Mouse (Mus musculus): ENCODE data around the gene Ninl. TPM values are rescaled to one million over a fixed set of nuclear protein-coding genes. Genes with fewer than 3 reads are reported as not detected.

Ninl gene
- polyA plus RNA-seq, 1 experiment from 2014 or later = 16.2 TPM

DNA sequence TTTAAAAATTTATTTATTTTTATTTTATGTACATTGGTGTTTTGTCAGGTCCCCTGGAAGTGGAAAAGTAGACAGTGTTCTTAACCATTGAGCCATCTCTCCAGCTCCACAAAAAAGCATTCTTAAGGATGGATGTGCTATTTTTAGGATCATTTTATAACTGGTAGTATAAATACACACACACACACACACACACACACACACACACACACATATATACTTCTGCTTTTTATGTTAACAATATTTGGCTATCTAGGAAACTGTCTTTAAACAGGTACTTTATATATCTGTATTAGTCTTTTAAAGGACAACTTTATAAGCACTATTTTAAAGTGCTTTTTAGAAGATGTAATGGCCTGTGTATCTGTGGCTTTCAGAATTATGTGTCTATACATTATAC is 57.1 kb downstream of the Ninl start:
- Histone ChIP-seq H3K27ac (ENCODE audit: low read depth, low read length) (no peak overlapping the region), H3K9me3 (ENCODE audit: control insufficient read depth, low read length) (no peaks in the 10 kb centered on the region), H3K4me2 (replicated peaks; ENCODE audit: low read depth, low read length) (no peak overlapping the region), H3K9ac (ENCODE audit: low read depth, low read length) (no peak overlapping the region), H3K27me3 (ENCODE audit: control insufficient read depth, insufficient read depth, low read length) (no peaks in the 10 kb centered on the region), H3K4me1 (ENCODE audit: control insufficient read depth, insufficient read depth, low read length) (no peaks in the 10 kb centered on the region), H3K36me3 (ENCODE audit: control insufficient read depth, insufficient read depth, low read length) (no peaks in the 10 kb centered on the region), H3K4me3 (ENCODE audit: low read length) (no peak overlapping the region)
- no peak for ATAC-seq (ENCODE audit: low FRiP score, low TSS enrichment)

DNA sequence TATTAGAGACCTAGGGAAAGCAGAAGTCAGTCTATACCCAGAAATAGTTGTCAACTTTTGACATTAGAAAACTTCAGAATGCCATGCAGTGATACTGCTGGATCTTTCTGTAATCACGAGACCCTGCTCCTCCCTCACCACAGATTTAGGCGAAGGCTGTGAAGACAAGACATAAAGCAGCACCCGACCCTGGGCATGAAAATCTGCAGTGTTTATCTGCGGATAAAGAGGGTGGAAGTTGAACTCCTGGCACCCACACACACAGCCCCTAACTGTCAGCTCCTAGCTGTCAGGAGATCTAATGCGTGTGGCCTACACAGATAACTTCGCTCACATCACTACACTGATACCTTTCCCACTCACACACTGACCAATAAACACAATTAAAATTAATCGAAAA is 57.7 kb downstream of the Ninl start:
- no peaks in the 10 kb centered on the region for H3K4me1 ChIP-seq (ENCODE audit: control insufficient read depth, insufficient read depth, low read length)
- no peak for ATAC-seq (ENCODE audit: low FRiP score, low TSS enrichment)
- H3K4me3 ChIP-seq (ENCODE audit: low read length) = no peak overlapping the region
- WGBS = 86% methylated on average over 7 of the region's 7 CpGs
- H3K27ac ChIP-seq (ENCODE audit: low read depth, low read length) = no peak overlapping the region
- no peaks in the 10 kb centered on the region for H3K27me3 ChIP-seq (ENCODE audit: control insufficient read depth, insufficient read depth, low read length)
- H3K4me2 ChIP-seq (replicated peaks; ENCODE audit: low read depth, low read length) = no peak overlapping the region
- no peaks in the 10 kb centered on the region for H3K9me3 ChIP-seq (ENCODE audit: control insufficient read depth, low read length)
- H3K36me3 ChIP-seq (ENCODE audit: control insufficient read depth, insufficient read depth, low read length) = no peaks in the 10 kb centered on the region
- no peak overlapping the region for H3K9ac ChIP-seq (ENCODE audit: low read depth, low read length)

GRCm38 (mm10) chr2:150979861-150980620 is 59.1 kb downstream of the Ninl start:
- Histone ChIP-seq H3K27me3 (ENCODE audit: control insufficient read depth, insufficient read depth, low read length) (no peaks in the 10 kb centered on the region), H3K4me1 (ENCODE audit: control insufficient read depth, insufficient read depth, low read length) (no peaks in the 10 kb centered on the region), H3K9me3 (ENCODE audit: control insufficient read depth, low read length) (no peaks in the 10 kb centered on the region), H3K9ac (ENCODE audit: low read depth, low read length) (no peak overlapping the region), H3K4me2 (replicated peaks; ENCODE audit: low read depth, low read length) (no peak overlapping the region), H3K36me3 (ENCODE audit: control insufficient read depth, insufficient read depth, low read length) (peaks cover 6% of the 10 kb centered on the region; the same call in 1 of the 2 replicates), H3K27ac (ENCODE audit: low read depth, low read length) (no peak overlapping the region), H3K4me3 (ENCODE audit: low read length) (no peak overlapping the region)
- ATAC-seq (ENCODE audit: low FRiP score, low TSS enrichment) = no peak
- WGBS = 88% methylated on average over 14 of the region's 14 CpGs

- Histone ChIP-seq H3K36me3 (ENCODE audit: control insufficient read depth, insufficient read depth, low read length) (peaks cover 6% of the 10 kb centered on the region; the same call in 1 of the 2 replicates), H3K4me1 (ENCODE audit: control insufficient read depth, insufficient read depth, low read length) (no peaks in the 10 kb centered on the region), H3K27ac (ENCODE audit: low read depth, low read length) (no peak overlapping the region), H3K9ac (ENCODE audit: low read depth, low read length) (no peak overlapping the region), H3K27me3 (ENCODE audit: control insufficient read depth, insufficient read depth, low read length) (no peaks in the 10 kb centered on the region), H3K4me2 (replicated peaks; ENCODE audit: low read depth, low read length) (no peak overlapping the region), H3K4me3 (ENCODE audit: low read length) (no peak overlapping the region), H3K9me3 (ENCODE audit: control insufficient read depth, low read length) (no peaks in the 10 kb centered on the region)
- 84% methylated on average over 3 of the region's 3 CpGs for WGBS
- no peak for ATAC-seq (ENCODE audit: low FRiP score, low TSS enrichment)
Measured at GRCm38 (mm10) chr2:150978791-150979190, 60.4 kb downstream of the Ninl start.

DNA sequence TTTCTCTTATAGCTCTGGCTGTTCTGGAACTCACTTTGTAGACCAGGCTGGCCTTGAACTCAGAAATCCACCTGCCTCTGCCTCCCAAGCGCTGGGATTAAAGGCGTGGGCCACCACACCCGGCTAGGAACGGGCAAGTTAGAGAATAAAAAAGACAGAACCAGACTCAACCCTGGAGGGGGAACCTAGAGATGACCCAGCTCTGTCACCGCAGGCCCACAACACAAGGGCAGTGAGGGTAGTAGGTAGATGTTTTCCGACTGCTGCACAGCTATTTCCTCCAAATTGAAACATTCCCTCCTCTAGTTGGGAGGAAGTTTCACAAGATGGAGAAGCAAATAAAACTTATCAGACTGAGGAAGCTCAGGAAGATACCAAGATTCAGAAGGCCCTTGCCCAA is 61.5 kb downstream of the Ninl start:
- H3K9me3 ChIP-seq (ENCODE audit: control insufficient read depth, low read length) = no peaks in the 10 kb centered on the region
- H3K27me3 ChIP-seq (ENCODE audit: control insufficient read depth, insufficient read depth, low read length) = no peaks in the 10 kb centered on the region
- 96% methylated on average over 6 of the region's 6 CpGs for WGBS
- H3K36me3 ChIP-seq (ENCODE audit: control insufficient read depth, insufficient read depth, low read length) = peaks cover 14% of the 10 kb centered on the region
- H3K4me3 ChIP-seq (ENCODE audit: low read length) = no peak overlapping the region
- ATAC-seq (ENCODE audit: low FRiP score, low TSS enrichment) = no peak
- no peak overlapping the region for H3K9ac ChIP-seq (ENCODE audit: low read depth, low read length)
- H3K4me1 ChIP-seq (ENCODE audit: control insufficient read depth, insufficient read depth, low read length) = no peaks in the 10 kb centered on the region
- no peak overlapping the region for H3K4me2 ChIP-seq (replicated peaks; ENCODE audit: low read depth, low read length)
- H3K27ac ChIP-seq (ENCODE audit: low read depth, low read length) = no peak overlapping the region

DNA sequence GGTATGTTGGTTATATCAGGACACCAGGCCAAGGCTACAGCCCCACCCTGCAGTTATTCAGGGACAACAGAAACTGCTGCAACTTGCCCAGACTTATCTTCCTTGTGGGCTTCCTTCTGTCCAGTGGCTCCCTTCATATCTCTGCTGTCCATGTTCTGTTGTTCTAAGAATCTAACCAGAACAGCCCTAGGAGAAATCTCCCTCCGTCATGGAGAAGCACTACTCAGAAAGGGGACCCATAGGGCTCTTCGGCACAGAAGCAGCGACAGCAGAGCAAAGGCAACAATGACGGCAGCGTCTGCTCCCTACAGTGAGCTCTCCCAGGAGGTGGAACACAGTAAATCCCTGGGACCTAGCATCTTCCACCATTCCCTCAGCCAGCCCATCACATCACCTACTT is 62.3 kb downstream of the Ninl start:
- Histone ChIP-seq H3K9ac (ENCODE audit: low read depth, low read length) (no peak overlapping the region), H3K4me2 (replicated peaks; ENCODE audit: low read depth, low read length) (no peak overlapping the region), H3K36me3 (ENCODE audit: control insufficient read depth, insufficient read depth, low read length) (peaks cover 19% of the 10 kb centered on the region), H3K9me3 (ENCODE audit: control insufficient read depth, low read length) (no peaks in the 10 kb centered on the region), H3K4me3 (ENCODE audit: low read length) (no peak overlapping the region), H3K27ac (ENCODE audit: low read depth, low read length) (no peak overlapping the region), H3K4me1 (ENCODE audit: control insufficient read depth, insufficient read depth, low read length) (no peaks in the 10 kb centered on the region), H3K27me3 (ENCODE audit: control insufficient read depth, insufficient read depth, low read length) (no peaks in the 10 kb centered on the region)
- no peak for ATAC-seq (ENCODE audit: low FRiP score, low TSS enrichment)
- whole genome bisulfite sequencing = 96% methylated on average over 5 of the region's 5 CpGs

- ATAC-seq (ENCODE audit: low FRiP score, low TSS enrichment) = no peak
- Histone ChIP-seq H3K9me3 (ENCODE audit: control insufficient read depth, low read length) (no peaks in the 10 kb centered on the region), H3K27ac (ENCODE audit: low read depth, low read length) (no peak overlapping the region), H3K4me2 (replicated peaks; ENCODE audit: low read depth, low read length) (no peak overlapping the region), H3K9ac (ENCODE audit: low read depth, low read length) (no peak overlapping the region), H3K36me3 (ENCODE audit: control insufficient read depth, insufficient read depth, low read length) (peaks cover 27% of the 10 kb centered on the region), H3K4me1 (ENCODE audit: control insufficient read depth, insufficient read depth, low read length) (no peaks in the 10 kb centered on the region), H3K4me3 (ENCODE audit: low read length) (no peak overlapping the region), H3K27me3 (ENCODE audit: control insufficient read depth, insufficient read depth, low read length) (no peaks in the 10 kb centered on the region)
- 91% methylated on average over 8 of the region's 8 CpGs for WGBS
Measured at GRCm38 (mm10) chr2:150973401-150974115, 65.6 kb downstream of the Ninl start.

DNA sequence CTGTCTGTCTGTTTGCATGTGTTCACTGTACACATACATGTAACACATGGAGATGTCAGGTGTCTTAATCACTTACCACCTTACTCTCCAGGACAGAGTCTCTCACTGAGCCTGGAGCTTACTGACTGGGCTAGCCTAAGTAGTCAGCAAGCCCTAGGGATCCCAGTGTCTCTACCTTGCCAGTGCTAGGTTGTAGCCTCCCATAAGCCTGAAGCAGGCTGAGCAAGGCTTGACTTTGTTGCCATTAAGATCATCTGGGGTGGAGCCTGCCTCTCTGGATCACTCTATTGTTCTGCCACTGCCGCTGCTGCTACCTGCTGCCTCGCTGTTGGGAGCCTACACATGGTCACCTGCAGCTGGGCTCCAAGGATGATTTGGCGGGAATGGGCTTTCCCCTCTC is 66.5 kb downstream of the Ninl start:
- H3K9me3 ChIP-seq (ENCODE audit: control insufficient read depth, low read length) = no peaks in the 10 kb centered on the region
- no peak overlapping the region for H3K4me2 ChIP-seq (replicated peaks; ENCODE audit: low read depth, low read length)
- H3K4me3 ChIP-seq (ENCODE audit: low read length) = no peak overlapping the region
- H3K4me1 ChIP-seq (ENCODE audit: control insufficient read depth, insufficient read depth, low read length) = no peaks in the 10 kb centered on the region
- no peak overlapping the region for H3K9ac ChIP-seq (ENCODE audit: low read depth, low read length)
- ATAC-seq (ENCODE audit: low FRiP score, low TSS enrichment) = no peak
- peaks cover 30% of the 10 kb centered on the region for H3K36me3 ChIP-seq (ENCODE audit: control insufficient read depth, insufficient read depth, low read length)
- H3K27me3 ChIP-seq (ENCODE audit: control insufficient read depth, insufficient read depth, low read length) = no peaks in the 10 kb centered on the region
- 88% methylated on average over 3 of the region's 3 CpGs for WGBS
- H3K27ac ChIP-seq (ENCODE audit: low read depth, low read length) = no peak overlapping the region

GRCm38 (mm10) chr2:150971856-150972255 is 67.3 kb downstream of the Ninl start:
- no peak overlapping the region for H3K4me3 ChIP-seq (ENCODE audit: low read length)
- H3K9me3 ChIP-seq (ENCODE audit: control insufficient read depth, low read length) = no peaks in the 10 kb centered on the region
- H3K27me3 ChIP-seq (ENCODE audit: control insufficient read depth, insufficient read depth, low read length) = no peaks in the 10 kb centered on the region
- H3K36me3 ChIP-seq (ENCODE audit: control insufficient read depth, insufficient read depth, low read length) = peaks cover 30% of the 10 kb centered on the region
- H3K27ac ChIP-seq (ENCODE audit: low read depth, low read length) = no peak overlapping the region
- no peaks in the 10 kb centered on the region for H3K4me1 ChIP-seq (ENCODE audit: control insufficient read depth, insufficient read depth, low read length)
- no peak for ATAC-seq (ENCODE audit: low FRiP score, low TSS enrichment)
- H3K4me2 ChIP-seq (replicated peaks; ENCODE audit: low read depth, low read length) = no peak overlapping the region
- WGBS = 89% methylated on average over 7 of the region's 7 CpGs
- no peak overlapping the region for H3K9ac ChIP-seq (ENCODE audit: low read depth, low read length)
